Mouse (Mus musculus): Measurements from ENCODE around the gene Zfx. TPM values are rescaled to one million over a fixed set of nuclear protein-coding genes. Genes with fewer than 3 reads are reported as not detected.

The Zfx gene
- polyA plus RNA-seq, 2 experiments, result 14.7 to 29.7 TPM

GRCm38 (mm10) chrX:94032937-94033336, 90.6 kb downstream of the Zfx start:
- DNase-seq (ENCODE audit: low spot score) (peak; percentile 68), ATAC-seq (ENCODE audit: low FRiP score, low read depth) (no peak)
- WGBS, result 37% methylated on average over 11 of the region's 11 CpGs
- H3K36me3 ChIP-seq (ENCODE audit: control insufficient read depth, insufficient read depth, low read length), result no peaks in the 10 kb centered on the region
- no peak overlapping the region for H3K27ac ChIP-seq (replicated peaks; ENCODE audit: low read depth, low read length)
- no peak overlapping the region for H3K4me2 ChIP-seq (replicated peaks; ENCODE audit: low read depth, low read length, severe bottlenecking)
- no peaks in the 10 kb centered on the region for H3K9me3 ChIP-seq (ENCODE audit: control insufficient read depth, low read length)
- TF ChIP-seq POLR2A (IDR thresholded peaks at IDR 0.05; ENCODE audit: borderline replicate concordance, extremely low read depth, insufficient read depth, insufficient read length), result no peak
- no peak overlapping the region for H3K9ac ChIP-seq (ENCODE audit: low read depth, low read length, severe bottlenecking)
- no peaks in the 10 kb centered on the region for H3K27me3 ChIP-seq (ENCODE audit: control insufficient read depth, insufficient read depth, low read length)
- no peaks in the 10 kb centered on the region for H3K4me1 ChIP-seq (ENCODE audit: control insufficient read depth, insufficient read depth, low read length)
- no peak overlapping the region for H3K4me3 ChIP-seq (replicated peaks; ENCODE audit: low read length)

- 46% methylated on average over 7 of the region's 7 CpGs for WGBS
- ATAC-seq (ENCODE audit: low FRiP score, low read depth) (no peak), DNase-seq (ENCODE audit: low spot score) (no peak)
- Histone ChIP-seq H3K36me3 (ENCODE audit: control insufficient read depth, insufficient read depth, low read length) (no peaks in the 10 kb centered on the region), H3K9ac (ENCODE audit: low read depth, low read length, severe bottlenecking) (no peak overlapping the region), H3K4me1 (ENCODE audit: control insufficient read depth, insufficient read depth, low read length) (no peaks in the 10 kb centered on the region), H3K4me3 (replicated peaks; ENCODE audit: low read length) (no peak overlapping the region), H3K9me3 (ENCODE audit: control insufficient read depth, low read length) (no peaks in the 10 kb centered on the region), H3K4me2 (replicated peaks; ENCODE audit: low read depth, low read length, severe bottlenecking) (no peak overlapping the region), H3K27me3 (ENCODE audit: control insufficient read depth, insufficient read depth, low read length) (no peaks in the 10 kb centered on the region), H3K27ac (replicated peaks; ENCODE audit: low read depth, low read length) (no peak overlapping the region)
- no peak for TF ChIP-seq POLR2A (IDR thresholded peaks at IDR 0.05; ENCODE audit: borderline replicate concordance, extremely low read depth, insufficient read depth, insufficient read length)
Measured at GRCm38 (mm10) chrX:94030081-94030480, 93.4 kb downstream of the Zfx start.

Other genes starting within 250 kb of the Zfx start
- 0.32 and 0.33 TPM in 2 replicates for gene AU015836, start 155.0 kb downstream of the Zfx start, polyA plus RNA-seq (2012; rRNA removed)
- 0.19 and 0.23 TPM in 2 replicates for gene AU015836, start 155.0 kb downstream of the Zfx start, polyA plus RNA-seq (2014; fragmentation: Nextera tagmentation; extraction: Ambion mirVana)
- 87.3 and 117 TPM in 2 replicates for gene Eif2s3x, start 89.2 kb upstream of the Zfx start, polyA plus RNA-seq (2012; rRNA removed)
- gene Eif2s3x, start 89.2 kb upstream of the Zfx start, polyA plus RNA-seq (2014; fragmentation: Nextera tagmentation; extraction: Ambion mirVana), result 63.5 and 110 TPM in 2 replicates
- 4.9 and 6.2 TPM in 2 replicates for gene Klhl15, start 110.9 kb upstream of the Zfx start, polyA plus RNA-seq (2012; rRNA removed)
- 10.6 and 11.7 TPM in 2 replicates for gene Klhl15, start 110.9 kb upstream of the Zfx start, polyA plus RNA-seq (2014; fragmentation: Nextera tagmentation; extraction: Ambion mirVana)
- 0.08 and 0.13 TPM in 2 replicates for gene Fam90a1b, start 243.1 kb upstream of the Zfx start, polyA plus RNA-seq (2012; rRNA removed)
- 0.10 and 0.19 TPM in 2 replicates for gene Fam90a1b, start 243.1 kb upstream of the Zfx start, polyA plus RNA-seq (2014; fragmentation: Nextera tagmentation; extraction: Ambion mirVana)
- 17.1 and 18.5 TPM in 2 replicates for gene Apoo, start 243.4 kb upstream of the Zfx start, polyA plus RNA-seq (2012; rRNA removed)
- gene Apoo, start 243.4 kb upstream of the Zfx start, polyA plus RNA-seq (2014; fragmentation: Nextera tagmentation; extraction: Ambion mirVana), result 69.5 and 73.4 TPM in 2 replicates

Data from limb, embryonic 14.5 days (tissue).